Mouse (Mus musculus) mature B cell (primary cell): ENCODE results near the gene Zfp422.

Source experiments
- in situ Hi-C: fragments of 300-500 bp; cut with MboI; formaldehyde crosslinking; loops from 2 replicates; pipeline ENCODE4 v1.14.3; 2019

Gene Zfp422

GRCm38 (mm10) chr6:116628539-116629171 is at the start of gene Zfp422:
Gene Zfp422, minus strand, starts transcription at chr6:116628999.
- in situ Hi-C loops = no loop called here

GRCm38 (mm10) chr6:116677321-116677720 is 48.5 kb upstream of the Zfp422 start:
- in situ Hi-C loops = loop anchor here (25.0 kb wide), 1 partner anchor 1235 kb away; the partner anchor contains the start of gene Hnrnpf

- in situ Hi-C loops = loop anchor here (25.0 kb wide), 1 partner anchor 1236 kb away; the partner anchor contains the start of gene Hnrnpf
Observed at GRCm38 (mm10) chr6:116676355-116676913, 47.6 kb upstream of the Zfp422 start.

- in situ Hi-C loops = no loop called here
Observed at GRCm38 (mm10) chr6:116674283-116674886, 45.6 kb upstream of the Zfp422 start.

GRCm38 (mm10) chr6:116673471-116674282 is 44.9 kb upstream of the Zfp422 start, which contains the start of gene Rassf4:
Gene Rassf4, minus strand, starts transcription at chr6:116673952.
- in situ Hi-C loops = no loop called here

GRCm38 (mm10) chr6:116672349-116672748 is 43.5 kb upstream of the Zfp422 start:
- in situ Hi-C loops = no loop called here

GRCm38 (mm10) chr6:116671768-116672167 is 43.0 kb upstream of the Zfp422 start:
- in situ Hi-C loops = no loop called here

- in situ Hi-C loops = no loop called here
Observed at GRCm38 (mm10) chr6:116671031-116671430, 42.2 kb upstream of the Zfp422 start.

GRCm38 (mm10) chr6:116670144-116670543 is 41.3 kb upstream of the Zfp422 start:
- in situ Hi-C loops = no loop called here

- in situ Hi-C loops = no loop called here
Observed at GRCm38 (mm10) chr6:116668682-116669470, 40.1 kb upstream of the Zfp422 start.

GRCm38 (mm10) chr6:116667382-116667781 is 38.6 kb upstream of the Zfp422 start:
- in situ Hi-C loops = no loop called here

GRCm38 (mm10) chr6:116666892-116667291 is 38.1 kb upstream of the Zfp422 start:
- in situ Hi-C loops = no loop called here

GRCm38 (mm10) chr6:116666085-116666750 is 37.4 kb upstream of the Zfp422 start:
- in situ Hi-C loops = no loop called here

GRCm38 (mm10) chr6:116664830-116665229 is 36.0 kb upstream of the Zfp422 start:
- in situ Hi-C loops = no loop called here

GRCm38 (mm10) chr6:116664031-116664430 is 35.2 kb upstream of the Zfp422 start:
- in situ Hi-C loops = no loop called here

- in situ Hi-C loops = no loop called here
Observed at GRCm38 (mm10) chr6:116663364-116663763, 34.6 kb upstream of the Zfp422 start.

- in situ Hi-C loops = no loop called here
Observed at GRCm38 (mm10) chr6:116653684-116654454, 25.1 kb upstream of the Zfp422 start.

- in situ Hi-C loops = no loop called here
Observed at GRCm38 (mm10) chr6:116653191-116653590, 24.4 kb upstream of the Zfp422 start.

GRCm38 (mm10) chr6:116651437-116652118 is 22.8 kb upstream of the Zfp422 start:
- in situ Hi-C loops = no loop called here
